Mouse (Mus musculus) embryonic facial prominence, embryonic 15.5 days (tissue): ENCODE measurements around the gene Banf1. TPM values are rescaled to one million over a fixed set of nuclear protein-coding genes. Genes with fewer than 3 reads are reported as not detected.
"Not testable (repeated sequence)": the region's sequence is repeated elsewhere in the genome, so short reads cannot be mapped to it uniquely, and the experiment has no call there.

Experiments
- ATAC-seq: fragments of 200-750 bp; cut with Nextera tagmentation; 2 replicates; pipeline ENCODE4 v1.8.0; 2017; ENCODE audit warnings: low read depth, moderate TSS enrichment; ENCODE audit not compliant: insufficient number of reproducible peaks, low FRiP score, low TSS enrichment
- H3K27ac ChIP-seq: fragments of 300-500 bp; sonication (generic); replicated peaks from 2 replicates; pipeline ENCODE4 v1.5.1; 2015; ENCODE audit warnings: mild to moderate bottlenecking, inconsistent platforms
- H3K27me3 ChIP-seq: fragments of 300-500 bp; sonication (generic); 2 replicates; pipeline ENCODE4 v1.6.1; 2015; ENCODE audit warnings: inconsistent platforms
- H3K36me3 ChIP-seq: fragments of 300-500 bp; sonication (generic); 2 replicates; pipeline ENCODE4 v1.6.1; 2015; ENCODE audit warnings: mild to moderate bottlenecking, inconsistent platforms
- H3K4me1 ChIP-seq: fragments of 300-500 bp; sonication (generic); 2 replicates; pipeline ENCODE4 v1.6.1; 2015; ENCODE audit warnings: inconsistent platforms
- H3K4me2 ChIP-seq: fragments of 300-500 bp; sonication (generic); replicated peaks from 2 replicates; pipeline ENCODE4 v1.6.1; 2015; ENCODE audit warnings: mild to moderate bottlenecking, inconsistent platforms
- H3K4me3 ChIP-seq: fragments of 300-500 bp; sonication (generic); replicated peaks from 2 replicates; pipeline ENCODE4 v1.5.1; 2015; ENCODE audit warnings: mild to moderate bottlenecking, inconsistent platforms
- H3K9ac ChIP-seq: fragments of 300-500 bp; sonication (generic); 2 replicates; pipeline ENCODE4 v1.6.1; 2015; ENCODE audit warnings: inconsistent platforms
- H3K9me3 ChIP-seq: fragments of 300-500 bp; sonication (generic); replicated peaks from 2 replicates; pipeline ENCODE4 v1.6.1; 2016; ENCODE audit warnings: inconsistent platforms
- WGBS: fragments of 180-500 bp; shearing (Covaris S2); methylation state at CpG from one replicate; pipeline ENCODE4 v1.1.7; 2015; 5-methylcytosine and 5-hydroxymethylcytosine counted together
- polyA plus RNA-seq: library from polyadenylated mRNA; unstranded; fragments of >200 nt; fragmentation: Nextera tagmentation; extraction: Ambion mirVana; gene quantifications from 2 replicates; pipeline ENCODE4 v1.2.1, GENCODE M21; 2015

Banf1 gene
- polyA plus RNA-seq, 1 experiment from 2014 or later: 399 TPM

DNA sequence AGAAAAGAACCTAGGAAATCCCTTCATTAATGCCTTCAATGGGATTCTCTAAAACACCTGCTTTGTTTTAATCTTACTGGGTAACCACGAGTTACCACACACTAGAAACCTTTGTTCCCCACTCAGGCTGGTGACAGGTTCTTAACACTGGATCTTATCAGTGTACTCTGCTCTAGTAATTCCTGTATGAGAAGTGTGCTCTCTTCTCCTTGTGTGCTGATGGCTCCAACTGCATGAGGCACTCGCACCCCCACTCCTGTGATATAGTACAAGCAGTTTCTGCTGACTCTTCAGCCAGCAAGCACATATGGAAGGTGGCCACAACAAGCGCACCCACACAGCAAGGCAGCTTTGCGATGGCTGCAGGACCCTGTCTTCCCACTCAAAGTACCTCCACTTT lies 7.2 kb upstream of the Banf1 start:
- 85% methylated on average over 4 of the region's 4 CpGs for WGBS
- Histone ChIP-seq H3K9ac (no peak overlapping the region), H3K27me3 (no peaks in the 10 kb centered on the region), H3K4me3 (no peak overlapping the region), H3K27ac (no peak overlapping the region), H3K9me3 (no peaks in the 10 kb centered on the region), H3K36me3 (peaks cover 63% of the 10 kb centered on the region), H3K4me2 (no peak overlapping the region), H3K4me1 (no peaks in the 10 kb centered on the region)
- ATAC-seq: no peak

DNA sequence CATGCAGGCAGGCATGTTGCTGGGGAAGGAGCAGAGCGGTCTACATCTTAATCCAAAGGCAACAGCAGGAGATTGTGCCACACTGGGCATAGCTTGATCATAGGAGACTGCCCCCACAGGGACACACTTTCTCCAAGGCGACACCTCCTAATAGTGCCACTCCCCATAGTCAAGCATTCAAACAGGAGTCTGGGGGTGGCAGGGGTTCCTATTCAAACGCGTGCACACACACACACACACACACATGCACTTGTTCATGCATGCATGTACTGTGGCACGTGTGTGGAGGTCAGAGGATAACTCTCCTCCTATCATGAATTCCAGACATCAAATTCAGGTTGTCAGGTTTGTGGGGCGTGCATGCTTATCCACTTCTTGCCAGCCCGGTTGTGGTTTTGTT lies 5.8 kb upstream of the Banf1 start:
- no peak overlapping the region for H3K4me2 ChIP-seq
- no peak overlapping the region for H3K9ac ChIP-seq
- no peaks in the 10 kb centered on the region for H3K27me3 ChIP-seq
- H3K4me1 ChIP-seq: peaks cover 8% of the 10 kb centered on the region
- H3K27ac ChIP-seq: no peak overlapping the region
- H3K4me3 ChIP-seq: no peak overlapping the region
- H3K9me3 ChIP-seq: no peaks in the 10 kb centered on the region
- WGBS: 91% methylated on average over 7 of the region's 7 CpGs
- no peak for ATAC-seq
- H3K36me3 ChIP-seq: peaks cover 58% of the 10 kb centered on the region

DNA sequence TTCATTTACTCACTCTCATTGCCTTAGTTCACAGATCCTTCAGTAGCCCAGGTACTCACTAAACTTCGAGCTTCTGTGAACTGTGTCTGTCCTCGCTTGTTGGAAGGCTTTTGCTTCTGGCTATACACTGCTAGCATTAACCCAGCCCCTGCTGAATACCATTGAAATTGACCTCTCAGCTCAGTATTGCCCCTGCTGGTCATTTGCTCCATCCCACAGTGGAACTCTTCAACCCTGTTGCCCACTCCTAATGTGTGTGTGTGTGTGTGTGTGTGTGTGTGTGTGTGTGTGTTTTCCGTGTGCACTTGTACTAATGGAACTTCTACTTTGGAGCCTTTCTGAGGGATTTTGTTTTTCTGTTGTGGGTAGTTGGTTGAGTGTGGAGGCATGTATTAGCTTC lies 4.0 kb upstream of the Banf1 start:
- Histone ChIP-seq H3K36me3 (peaks cover 56% of the 10 kb centered on the region), H3K9me3 (no peaks in the 10 kb centered on the region), H3K4me1 (peaks cover 13% of the 10 kb centered on the region), H3K4me3 (no peak overlapping the region), H3K4me2 (no peak overlapping the region), H3K27me3 (no peaks in the 10 kb centered on the region), H3K9ac (no peak overlapping the region), H3K27ac (no peak overlapping the region)
- 83% methylated on average over 3 of the region's 3 CpGs for WGBS
- ATAC-seq: no peak

- H3K9ac ChIP-seq: peak overlapping the region; percentile 86
- no peaks in the 10 kb centered on the region for H3K9me3 ChIP-seq
- 11% methylated on average over 11 of the region's 11 CpGs for WGBS
- ATAC-seq: no peak
- no peaks in the 10 kb centered on the region for H3K27me3 ChIP-seq
- peak overlapping the region; percentile 98; the same call in 1 of the 2 replicates for H3K27ac ChIP-seq
- peak overlapping the region; percentile 95 for H3K4me3 ChIP-seq
- H3K4me1 ChIP-seq: peaks cover 24% of the 10 kb centered on the region
- peaks cover 55% of the 10 kb centered on the region for H3K36me3 ChIP-seq
- H3K4me2 ChIP-seq: peak overlapping the region; percentile 90
Observed at GRCm38 (mm10) chr19:5367455-5367854, 487 bp upstream of the Banf1 start.

DNA sequence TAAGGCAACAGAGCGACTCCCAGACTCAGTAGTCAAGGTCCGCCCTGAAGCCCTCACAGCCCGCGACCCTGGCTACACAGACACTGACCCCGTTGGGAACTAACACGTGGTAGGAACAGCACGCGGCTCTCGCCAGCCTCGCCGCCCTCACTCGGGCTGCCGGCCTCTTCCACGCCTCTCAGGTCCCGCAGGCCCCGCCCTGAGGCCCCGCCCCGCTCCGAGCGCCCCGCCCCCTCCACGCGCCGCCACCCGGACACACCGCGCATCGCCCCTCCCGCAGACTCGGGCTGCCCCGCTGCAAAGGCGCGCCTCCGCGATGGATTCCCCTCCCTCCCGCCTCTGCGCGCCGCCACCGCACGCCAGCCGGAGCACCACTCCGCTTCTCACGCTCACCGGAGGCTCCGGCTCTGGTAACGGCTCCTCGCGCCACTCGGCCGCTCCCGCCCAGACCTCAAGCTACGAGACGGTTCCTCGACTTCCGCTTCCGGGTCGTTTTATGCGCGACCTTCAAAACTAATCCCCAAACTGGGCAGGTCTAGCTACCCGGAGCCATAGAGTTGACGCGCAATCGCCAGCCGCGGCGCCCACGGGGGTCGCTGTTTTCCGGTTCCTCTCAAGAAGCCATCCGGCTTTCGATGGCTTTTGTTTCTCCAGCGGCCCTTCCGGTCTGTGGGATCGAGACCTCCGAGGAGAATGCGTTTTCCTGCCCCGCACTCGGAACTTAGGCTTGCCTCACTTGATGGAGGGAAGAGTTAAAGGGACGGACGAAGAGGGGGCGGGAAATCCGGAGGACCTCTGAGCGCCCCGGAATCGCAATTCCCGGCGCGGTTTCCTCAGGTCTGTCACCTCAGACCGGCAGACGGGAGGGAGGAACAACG lies 554 bp downstream of the Banf1 start, which contains the start of gene Eif1ad:
Gene Eif1ad, plus strand, starts transcription at position 567 of the 878 bp plus-strand sequence.
- ATAC-seq: peak; percentile 93
- under 1% methylated on average over 92 of the region's 92 CpGs for WGBS
- H3K36me3 ChIP-seq: peaks cover 45% of the 10 kb centered on the region

DNA sequence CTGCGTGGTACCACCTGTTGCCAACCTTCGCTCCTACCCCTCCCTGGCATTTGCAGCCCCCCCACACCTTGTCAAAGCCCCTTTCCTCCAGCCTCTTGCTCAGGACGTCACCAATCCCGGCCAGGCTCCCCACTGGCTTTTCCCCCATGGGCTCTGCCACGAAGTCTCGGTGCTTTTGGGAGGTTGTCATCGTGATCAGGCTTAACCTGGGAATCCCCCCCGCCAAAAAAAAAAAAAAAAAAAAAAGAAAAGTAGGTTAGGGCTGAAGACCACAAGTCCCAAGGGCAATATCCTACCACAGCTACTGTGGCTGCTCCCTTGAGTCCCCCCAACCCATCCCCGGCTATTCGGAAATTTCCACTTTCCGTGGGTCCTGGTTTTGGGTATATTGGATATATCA lies 1.2 kb downstream of the Banf1 start:
- Histone ChIP-seq H3K9me3 (no peaks in the 10 kb centered on the region), H3K4me1 (peaks cover 24% of the 10 kb centered on the region), H3K27ac (peak overlapping the region; percentile 98), H3K4me2 (peak overlapping the region; percentile 90), H3K36me3 (peaks cover 42% of the 10 kb centered on the region), H3K27me3 (no peaks in the 10 kb centered on the region), H3K4me3 (peak overlapping the region; percentile 95), H3K9ac (peak overlapping the region; percentile 86)
- 15% methylated on average over 11 of the region's 11 CpGs for WGBS
- ATAC-seq: no peak

More for the DNA sequence above, 554 bp downstream of the Banf1 start, which contains the start of gene Eif1ad:
- Histone ChIP-seq H3K4me2 (peak within 1 kb of the TSS; percentile 90), H3K27me3 (no peaks in the 10 kb centered on the region), H3K27ac (peak within 1 kb of the TSS; percentile 98), H3K9ac (peak within 1 kb of the TSS; percentile 86), H3K9me3 (no peaks in the 10 kb centered on the region), H3K4me1 (peaks cover 24% of the 10 kb centered on the region), H3K4me3 (peak within 1 kb of the TSS; percentile 95)

DNA sequence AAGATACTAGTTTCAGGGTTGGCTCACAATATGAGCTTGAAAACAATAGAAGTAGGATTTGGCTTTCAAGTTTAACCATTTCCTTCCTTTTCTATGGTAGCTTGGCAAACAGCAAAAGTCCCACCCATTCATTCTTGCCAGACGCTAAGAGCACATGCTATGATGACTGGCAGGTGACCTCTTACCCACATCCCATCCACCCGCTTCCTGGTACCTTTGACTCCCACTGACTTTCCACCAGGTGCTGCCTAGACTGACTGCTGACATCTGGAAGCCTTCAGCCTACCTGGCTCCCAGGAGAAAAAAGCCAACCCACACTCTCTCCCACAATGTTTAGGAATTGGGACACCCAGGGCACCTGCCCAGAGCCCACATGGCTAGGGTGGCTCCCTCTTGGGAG lies 2.8 kb downstream of the Banf1 start:
- Histone ChIP-seq H3K36me3 (peaks cover 25% of the 10 kb centered on the region), H3K27ac (no peak overlapping the region), H3K4me3 (no peak overlapping the region), H3K4me2 (no peak overlapping the region), H3K4me1 (peaks cover 24% of the 10 kb centered on the region), H3K9ac (no peak overlapping the region), H3K9me3 (no peaks in the 10 kb centered on the region), H3K27me3 (no peaks in the 10 kb centered on the region)
- ATAC-seq: no peak
- 97% methylated on average over 2 of the region's 2 CpGs for WGBS

DNA sequence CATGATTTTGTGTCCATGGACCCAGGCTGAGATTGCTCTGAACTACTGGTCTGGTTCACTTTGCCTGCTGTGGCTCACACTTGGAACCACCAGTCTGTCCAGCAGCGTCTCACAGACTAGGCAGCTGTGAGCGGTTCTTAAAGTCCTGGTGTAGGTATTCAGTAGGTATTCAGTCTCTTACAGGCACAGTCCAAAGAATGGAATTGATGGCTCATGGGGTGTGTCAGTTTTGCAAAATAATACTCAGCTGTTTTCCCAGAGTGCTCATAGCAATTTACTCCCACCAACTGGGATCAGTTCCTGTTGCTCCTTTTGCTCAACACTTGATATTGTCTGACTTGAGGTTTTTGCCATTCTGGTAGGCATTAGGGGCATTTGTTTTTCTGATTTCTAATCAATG lies 4.8 kb downstream of the Banf1 start:
- H3K36me3 ChIP-seq: peaks cover 17% of the 10 kb centered on the region
- no peak for ATAC-seq
- no peak overlapping the region for H3K27ac ChIP-seq
- H3K9ac ChIP-seq: no peak overlapping the region
- H3K4me2 ChIP-seq: no peak overlapping the region
- no peaks in the 10 kb centered on the region for H3K9me3 ChIP-seq
- H3K4me3 ChIP-seq: no peak overlapping the region
- WGBS: 74% methylated on average over 2 of the region's 2 CpGs
- H3K27me3 ChIP-seq: no peaks in the 10 kb centered on the region
- H3K4me1 ChIP-seq: peaks cover 12% of the 10 kb centered on the region

- Histone ChIP-seq H3K4me3 (no peak overlapping the region), H3K4me1 (no peaks in the 10 kb centered on the region), H3K4me2 (no peak overlapping the region), H3K27ac (no peak overlapping the region), H3K27me3 (no peaks in the 10 kb centered on the region), H3K9me3 (no peaks in the 10 kb centered on the region), H3K9ac (no peak overlapping the region), H3K36me3 (no peaks in the 10 kb centered on the region)
- ATAC-seq: no peak
- whole genome bisulfite sequencing: no CpG with 5 or more reads among the region's 1 CpGs
Observed at GRCm38 (mm10) chr19:5356080-5356479, 10.9 kb downstream of the Banf1 start.

- WGBS: 69% methylated on average over 2 of the region's 2 CpGs
- no peak overlapping the region for H3K27ac ChIP-seq
- H3K4me3 ChIP-seq: no peak overlapping the region
- ATAC-seq: no peak
- H3K9ac ChIP-seq: no peak overlapping the region
- no peaks in the 10 kb centered on the region for H3K9me3 ChIP-seq
- no peaks in the 10 kb centered on the region; the same call in 1 of the 2 replicates for H3K27me3 ChIP-seq
- no peaks in the 10 kb centered on the region for H3K36me3 ChIP-seq
- no peak overlapping the region for H3K4me2 ChIP-seq
- peaks cover 7% of the 10 kb centered on the region; the same call in 1 of the 2 replicates for H3K4me1 ChIP-seq
Observed at GRCm38 (mm10) chr19:5353609-5354008, 13.4 kb downstream of the Banf1 start.

- not testable (repeated sequence) for H3K27ac ChIP-seq, H3K27me3 ChIP-seq, H3K9me3 ChIP-seq, H3K9ac ChIP-seq, ATAC-seq, H3K36me3 ChIP-seq, H3K4me1 ChIP-seq
- H3K4me3 ChIP-seq: peak within 1 kb of the TSS; percentile 37
- WGBS: 54% methylated on average over 6 of the region's 6 CpGs
- peak within 1 kb of the TSS; percentile 65 for H3K4me2 ChIP-seq
Observed at GRCm38 (mm10) chr19:5349502-5349873, 17.5 kb downstream of the Banf1 start, which contains the start of gene Cst6. Gene Cst6, minus strand, starts transcription at chr19:5349574.
